Mouse (Mus musculus) hindbrain, embryonic 16.5 days (tissue): Measurements from ENCODE around the gene Gm10320. TPM values are rescaled to one million over a fixed set of nuclear protein-coding genes. Genes with fewer than 3 reads are reported as not detected.

Source experiments
- ATAC-seq: fragments of 200-750 bp; cut with Nextera tagmentation; 2 replicates; pipeline ENCODE4 v1.8.0; 2017; ENCODE audit warnings: moderate TSS enrichment, moderate library complexity
- H3K27ac ChIP-seq: fragments of 300-500 bp; sonication (generic); 2 replicates; pipeline ENCODE4 v1.5.1; 2014; ENCODE audit warnings: low read depth, mild to moderate bottlenecking, control low read depth, low read length, moderate library complexity
- H3K27me3 ChIP-seq: fragments of 300-500 bp; sonication (generic); replicated peaks from 2 replicates; pipeline ENCODE4 v1.6.1; 2014; ENCODE audit warnings: low read length; ENCODE audit not compliant: control insufficient read depth, insufficient read depth
- H3K36me3 ChIP-seq: fragments of 300-500 bp; sonication (generic); 2 replicates; pipeline ENCODE4 v1.6.1; 2014; ENCODE audit warnings: mild to moderate bottlenecking, low read length, moderate library complexity, mixed read lengths; ENCODE audit not compliant: control insufficient read depth, insufficient read depth
- H3K4me1 ChIP-seq: fragments of 300-500 bp; sonication (generic); 2 replicates; pipeline ENCODE4 v1.6.1; 2014; ENCODE audit warnings: low read depth, low read length; ENCODE audit not compliant: control insufficient read depth, insufficient read depth
- H3K4me2 ChIP-seq: fragments of 300-500 bp; sonication (generic); 2 replicates; pipeline ENCODE4 v1.6.1; 2014; ENCODE audit warnings: mild to moderate bottlenecking, low read length, control low read depth, moderate library complexity
- H3K4me3 ChIP-seq: fragments of 300-500 bp; sonication (generic); 2 replicates; pipeline ENCODE4 v1.5.1; 2014; ENCODE audit warnings: mild to moderate bottlenecking, low read length, control low read depth, moderate library complexity
- H3K9ac ChIP-seq: fragments of 300-500 bp; sonication (generic); 2 replicates; pipeline ENCODE4 v1.6.1; 2014; ENCODE audit warnings: low read depth, mild to moderate bottlenecking, control low read depth, low read length, moderate library complexity
- H3K9me3 ChIP-seq: fragments of 300-500 bp; sonication (generic); 2 replicates; pipeline ENCODE4 v1.6.1; 2014; ENCODE audit warnings: mild to moderate bottlenecking, low read length, moderate library complexity; ENCODE audit not compliant: control insufficient read depth
- WGBS: fragments of 180-500 bp; shearing (Covaris S2); extraction: QIAGEN DNeasy Blood & Tissue Kit; methylation state at CpG from one replicate; pipeline ENCODE4 v1.1.7; 2014; 5-methylcytosine and 5-hydroxymethylcytosine counted together
- polyA plus RNA-seq: library from polyadenylated mRNA; unstranded; fragments of >200 nt; fragmentation: Nextera tagmentation; extraction: Ambion mirVana; gene quantifications from 2 replicates; pipeline ENCODE4 v1.2.1, GENCODE M21; 2015

Gm10320 gene
- polyA plus RNA-seq, 1 experiment from 2014 or later: 1.3 TPM

DNA sequence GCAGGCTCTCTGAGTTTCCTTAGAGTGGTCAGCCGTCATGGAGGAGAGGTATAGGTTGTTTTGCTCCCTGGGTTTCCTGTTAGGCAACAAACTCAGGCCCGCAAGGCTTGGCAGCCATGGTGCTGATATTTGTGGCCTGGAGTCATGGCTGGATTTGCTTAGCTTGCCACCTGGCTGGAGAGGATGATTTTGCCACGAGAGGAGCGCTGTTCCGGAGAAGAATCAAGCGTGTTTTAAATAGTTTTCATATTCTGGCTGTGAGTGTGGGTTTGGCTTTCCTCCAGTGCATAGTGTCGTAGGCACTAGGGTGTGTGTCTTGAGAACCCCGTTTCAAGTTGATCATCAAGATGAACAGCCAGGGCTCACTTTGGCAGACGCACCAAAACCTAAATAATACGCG, 6.3 kb upstream of the Gm10320 start:
- Histone ChIP-seq H3K27ac (no peak overlapping the region), H3K4me3 (no peak overlapping the region), H3K27me3 (peaks cover 36% of the 10 kb centered on the region), H3K36me3 (no peaks in the 10 kb centered on the region), H3K9me3 (no peaks in the 10 kb centered on the region), H3K4me2 (no peak overlapping the region), H3K9ac (no peak overlapping the region), H3K4me1 (peaks cover 7% of the 10 kb centered on the region; the same call in 1 of the 2 replicates)
- no peak for ATAC-seq
- 63% methylated on average over 11 of the region's 11 CpGs for whole genome bisulfite sequencing

DNA sequence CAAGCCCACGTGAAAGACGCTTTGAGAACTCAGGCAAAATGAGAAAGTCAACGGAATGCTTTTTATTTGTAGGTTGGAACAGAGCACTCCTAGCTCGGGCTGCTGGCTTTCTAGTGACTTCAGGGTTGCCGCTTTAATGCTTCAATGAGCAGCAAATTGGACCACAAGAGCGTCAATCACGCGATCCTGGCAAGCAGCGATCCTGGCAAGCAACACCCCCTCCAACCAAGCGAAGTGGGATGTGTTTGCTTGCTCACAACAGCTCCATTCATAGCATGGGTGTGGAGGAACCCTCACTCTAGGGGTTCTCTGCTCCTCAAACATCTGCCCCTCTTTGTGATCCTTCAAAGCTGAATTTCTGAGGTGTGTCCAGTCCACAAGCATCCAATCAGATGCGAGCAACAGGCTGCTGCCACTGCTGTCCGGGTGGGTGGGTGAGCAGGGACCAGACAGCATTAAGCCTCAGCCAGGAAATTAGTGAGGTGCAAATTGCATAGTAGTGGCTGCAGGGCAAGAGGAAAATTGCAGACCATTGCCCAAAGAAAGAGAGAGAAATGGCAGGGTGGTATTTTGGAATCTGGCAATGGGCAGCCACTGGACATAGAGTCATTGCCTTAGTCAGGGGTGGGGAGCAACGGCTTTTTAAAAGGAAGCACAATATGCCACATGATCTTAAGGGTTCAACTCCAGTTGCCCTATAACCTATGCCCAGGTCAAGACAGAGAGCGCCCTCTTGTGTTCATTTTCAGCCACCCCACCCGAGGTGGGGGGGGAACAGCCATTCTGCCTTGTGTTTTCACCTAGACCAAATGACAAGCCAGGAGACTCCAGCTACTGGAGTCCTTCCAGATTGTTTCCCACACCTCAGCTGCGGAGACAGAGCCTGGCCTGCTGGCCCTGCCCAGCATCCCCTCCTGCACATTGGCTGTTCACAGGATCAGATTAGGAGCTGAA, 5.4 kb upstream of the Gm10320 start:
- H3K9ac ChIP-seq: no peak overlapping the region
- peak overlapping the region; percentile 31 for H3K4me2 ChIP-seq
- WGBS: 14% methylated on average over 16 of the region's 16 CpGs
- no peaks in the 10 kb centered on the region for H3K36me3 ChIP-seq
- no peak overlapping the region for H3K27ac ChIP-seq
- no peaks in the 10 kb centered on the region for H3K9me3 ChIP-seq
- H3K4me3 ChIP-seq: no peak overlapping the region
- H3K27me3 ChIP-seq: peaks cover 36% of the 10 kb centered on the region
- peaks cover 7% of the 10 kb centered on the region; the same call in 1 of the 2 replicates for H3K4me1 ChIP-seq
- ATAC-seq: peak; percentile 90

DNA sequence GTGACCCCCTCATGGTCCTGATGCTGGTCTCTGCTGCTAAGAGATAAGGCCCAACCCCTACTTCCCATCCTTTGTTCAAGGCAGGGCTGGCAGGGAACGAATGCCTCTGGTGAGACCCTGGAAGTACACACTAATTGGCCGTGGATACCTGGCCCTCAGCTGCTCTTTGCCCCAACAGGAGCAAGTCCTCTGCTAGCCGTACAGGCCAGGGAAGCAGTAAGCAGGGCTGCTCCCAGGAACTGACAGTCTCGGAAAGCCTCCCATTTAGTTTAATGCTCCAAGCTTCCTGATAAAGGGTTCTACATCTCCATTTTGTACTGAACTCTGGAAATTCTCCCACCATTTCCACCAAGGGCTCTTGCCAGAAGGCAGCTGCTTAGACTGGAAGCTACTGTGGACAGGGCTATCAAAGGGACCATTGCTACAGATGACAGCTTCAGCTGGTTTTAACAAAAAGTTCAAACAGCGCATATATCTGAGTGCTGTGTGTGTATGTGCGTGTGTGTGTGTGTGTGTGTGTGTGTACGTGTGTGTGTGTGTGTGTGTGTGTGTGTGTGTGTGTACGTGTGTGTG, 2.8 kb upstream of the Gm10320 start:
- H3K4me1 ChIP-seq: peaks cover 7% of the 10 kb centered on the region; the same call in 1 of the 2 replicates
- peaks cover 16% of the 10 kb centered on the region for H3K27me3 ChIP-seq
- H3K9me3 ChIP-seq: no peaks in the 10 kb centered on the region
- no peak for ATAC-seq
- H3K36me3 ChIP-seq: no peaks in the 10 kb centered on the region
- no peak overlapping the region for H3K27ac ChIP-seq
- H3K4me3 ChIP-seq: no peak overlapping the region
- 78% methylated on average over 7 of the region's 8 CpGs for WGBS
- no peak overlapping the region for H3K9ac ChIP-seq
- no peak overlapping the region for H3K4me2 ChIP-seq

DNA sequence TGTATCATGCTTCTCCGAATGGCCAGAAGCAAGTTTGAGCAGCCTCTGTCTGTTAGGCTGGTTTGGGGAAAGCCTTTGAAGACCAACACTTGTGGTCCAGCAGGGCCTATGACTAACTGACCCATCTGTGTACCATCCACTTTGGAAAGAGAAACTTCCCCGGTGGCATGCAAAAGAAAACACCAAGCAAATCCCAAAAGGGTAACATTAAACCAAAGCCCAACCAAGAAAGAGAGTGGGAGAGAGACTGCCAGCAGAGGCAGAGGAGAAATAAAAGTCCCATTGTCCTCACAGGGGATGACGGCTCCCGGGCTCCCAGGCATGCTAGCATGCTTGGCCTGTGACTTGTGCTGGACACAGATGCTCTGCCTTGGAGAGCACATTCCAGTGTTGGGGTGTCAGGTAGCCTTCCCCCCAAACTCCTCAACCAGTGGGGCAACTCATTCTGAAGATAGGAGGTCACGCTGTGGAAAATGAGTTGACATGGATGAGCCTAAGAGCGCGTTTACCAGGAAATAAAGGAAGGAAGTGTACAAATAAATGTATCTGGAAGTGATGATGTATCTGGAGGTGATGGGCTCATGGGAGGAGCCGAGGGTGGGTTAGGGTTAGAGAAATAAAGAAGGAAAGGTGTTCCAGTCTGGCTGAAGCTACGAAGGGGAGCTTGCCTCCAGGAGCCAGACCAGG, 911 bp upstream of the Gm10320 start:
- Histone ChIP-seq H3K27me3 (peaks cover 4% of the 10 kb centered on the region; the same call in 1 of the 2 replicates), H3K4me2 (no peak overlapping the region), H3K4me3 (no peak overlapping the region), H3K4me1 (peaks cover 7% of the 10 kb centered on the region; the same call in 1 of the 2 replicates), H3K27ac (no peak overlapping the region), H3K36me3 (no peaks in the 10 kb centered on the region), H3K9ac (no peak overlapping the region), H3K9me3 (no peaks in the 10 kb centered on the region)
- ATAC-seq: no peak
- WGBS: 65% methylated on average over 9 of the region's 9 CpGs

DNA sequence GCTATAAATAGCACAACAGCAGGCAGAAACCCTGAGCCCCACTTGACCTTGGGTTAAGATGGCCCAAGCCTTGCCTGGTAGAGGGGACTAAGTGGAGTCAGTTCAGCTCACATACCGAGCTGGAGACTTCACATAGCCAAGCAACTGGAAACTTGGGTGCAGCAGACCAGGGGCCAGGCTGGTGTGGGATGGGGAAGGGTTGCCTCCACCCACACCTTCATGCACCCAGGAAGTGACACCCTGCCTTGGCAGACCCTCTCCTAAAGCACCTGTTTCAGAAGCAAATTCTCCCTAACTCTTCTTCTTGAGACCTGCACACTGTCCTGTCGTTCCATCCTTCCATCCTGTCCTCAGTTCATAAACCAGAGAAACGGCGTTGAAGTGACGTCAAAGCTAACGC, 5.1 kb downstream of the Gm10320 start:
- Histone ChIP-seq H3K36me3 (no peaks in the 10 kb centered on the region), H3K4me2 (no peak overlapping the region), H3K4me1 (no peaks in the 10 kb centered on the region), H3K4me3 (no peak overlapping the region), H3K27ac (no peak overlapping the region), H3K27me3 (no peaks in the 10 kb centered on the region), H3K9me3 (no peaks in the 10 kb centered on the region), H3K9ac (no peak overlapping the region)
- 94% methylated on average over 6 of the region's 6 CpGs for WGBS
- no peak for ATAC-seq

DNA sequence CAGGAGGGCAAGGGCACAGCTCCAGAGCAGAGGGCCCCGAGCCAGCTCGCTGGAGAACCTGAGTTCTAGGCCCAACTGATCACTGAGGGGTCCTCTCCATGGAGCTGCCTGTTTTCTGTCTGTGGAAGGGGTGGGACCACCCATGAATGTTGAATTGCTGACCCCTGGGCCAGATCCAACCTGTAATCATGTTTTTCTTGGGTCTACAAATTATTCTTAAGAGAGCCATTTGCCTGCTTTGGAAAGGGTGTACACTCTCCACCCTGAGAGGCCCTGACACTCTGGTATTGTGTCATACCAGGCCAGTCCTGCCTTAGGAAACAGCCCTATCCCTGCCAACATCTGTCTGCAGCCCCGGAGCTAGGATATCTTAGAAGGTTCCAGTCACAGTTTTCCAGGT, 5.6 kb downstream of the Gm10320 start:
- H3K4me1 ChIP-seq: no peaks in the 10 kb centered on the region
- no peak overlapping the region for H3K9ac ChIP-seq
- no peak overlapping the region for H3K4me3 ChIP-seq
- no peak overlapping the region for H3K27ac ChIP-seq
- no peaks in the 10 kb centered on the region for H3K27me3 ChIP-seq
- no peaks in the 10 kb centered on the region for H3K36me3 ChIP-seq
- no peak for ATAC-seq
- H3K4me2 ChIP-seq: no peak overlapping the region
- 84% methylated on average over 3 of the region's 3 CpGs for WGBS
- no peaks in the 10 kb centered on the region for H3K9me3 ChIP-seq

DNA sequence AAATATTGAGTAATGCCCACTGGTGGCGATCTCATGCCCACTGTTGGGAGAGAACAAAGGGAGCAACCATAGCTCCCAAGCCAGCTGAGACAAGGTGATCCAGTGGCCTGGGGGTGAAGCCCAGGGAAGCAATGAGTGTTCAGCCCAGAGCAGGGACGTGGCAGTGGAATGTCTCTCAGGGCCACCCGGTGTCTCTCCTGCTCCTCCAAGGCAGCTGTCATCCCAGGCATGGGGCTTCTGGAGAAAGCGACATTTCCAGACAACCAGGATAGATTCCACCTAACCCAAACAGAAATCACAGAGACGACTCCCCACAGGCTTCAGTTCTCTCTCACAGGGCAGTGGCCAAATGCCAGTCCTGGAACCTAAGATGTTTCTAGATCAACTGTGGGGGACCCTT, 6.4 kb downstream of the Gm10320 start:
- no peak for ATAC-seq
- 86% methylated on average over 5 of the region's 5 CpGs for WGBS
- Histone ChIP-seq H3K4me1 (no peaks in the 10 kb centered on the region), H3K4me3 (no peak overlapping the region), H3K36me3 (no peaks in the 10 kb centered on the region), H3K9me3 (no peaks in the 10 kb centered on the region), H3K27ac (no peak overlapping the region), H3K9ac (no peak overlapping the region), H3K27me3 (no peaks in the 10 kb centered on the region), H3K4me2 (no peak overlapping the region)

DNA sequence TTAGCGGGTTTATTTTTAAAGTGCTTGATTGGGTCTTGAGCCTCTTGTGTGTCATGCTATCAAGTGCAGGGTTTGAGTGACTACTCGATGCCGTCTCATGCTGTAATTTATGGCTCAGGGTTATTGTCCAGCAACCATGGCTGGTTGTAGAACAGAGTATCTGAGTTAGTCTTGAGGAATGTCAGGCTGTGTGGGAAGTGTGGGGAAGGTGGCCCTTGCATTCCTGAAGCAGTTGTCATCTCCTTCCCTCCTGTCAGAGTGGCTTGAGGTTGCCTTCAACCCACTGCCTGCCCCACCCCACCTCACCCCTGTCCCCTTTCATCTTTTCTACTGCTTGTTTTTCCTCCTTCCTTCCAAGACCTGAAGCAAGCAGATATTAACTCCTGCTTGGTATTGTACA, 13.8 kb downstream of the Gm10320 start:
- WGBS: 88% methylated on average over 3 of the region's 3 CpGs
- Histone ChIP-seq H3K4me1 (peaks cover 3% of the 10 kb centered on the region; the same call in 1 of the 2 replicates), H3K27me3 (no peaks in the 10 kb centered on the region), H3K4me2 (no peak overlapping the region), H3K9me3 (no peaks in the 10 kb centered on the region), H3K9ac (no peak overlapping the region), H3K36me3 (no peaks in the 10 kb centered on the region), H3K27ac (no peak overlapping the region), H3K4me3 (no peak overlapping the region)
- ATAC-seq: no peak
